24 mouse cellular contexts compared by ENCODE assay signal in the genomic region with DNA sequence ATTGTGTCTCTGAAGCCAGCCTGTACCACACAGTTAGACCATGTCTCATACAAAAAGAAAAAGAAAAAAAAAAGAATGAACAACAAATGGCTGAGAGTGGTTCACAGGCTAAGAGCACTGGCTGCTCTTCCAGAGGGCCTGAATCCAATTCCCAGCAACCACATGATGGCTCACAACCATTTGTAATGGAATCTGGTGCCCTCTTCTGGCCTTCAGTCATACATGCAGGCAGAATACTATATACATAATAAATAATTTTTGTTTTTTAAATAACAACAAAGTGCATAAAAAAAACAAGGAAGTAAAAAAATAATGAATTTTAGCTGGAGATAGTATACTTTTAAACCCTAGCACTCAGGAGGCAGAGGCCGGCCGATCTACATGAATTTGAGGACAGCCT. TPM values are rescaled to one million over a fixed set of nuclear protein-coding genes. Genes with fewer than 3 reads are reported as not detected.
DNase-seq lines count a peak whose midpoint lies in the region; ATAC-seq and TF ChIP-seq lines count a peak whose summit lies in the region.
"Had no signal": no experiment of that assay in that cellular context is flagged by ENCODE, and none has a peak within 500 bp of the region (broad histone marks: within the 10 kb centered on the region; RNA-seq: fewer than 3 reads in every experiment).

No protein-coding gene starts in this region.

- H3K4me2 ChIP-seq in kidney, postnatal 0 days (ENCODE audit: low read length), result no peak overlapping the region
- no peak overlapping the region for H3K4me2 ChIP-seq in midbrain, postnatal 0 days (ENCODE audit: low read depth, low read length, poor library complexity, severe bottlenecking)
- no peak overlapping the region for H3K4me2 ChIP-seq in midbrain, embryonic 16.5 days (ENCODE audit: low read length)
- H3K4me2 ChIP-seq: heart, embryonic 13.5 days had no signal

- 0 out of 2 replicates have a peak, but pooled peaks have one; percentile 7 for TF ChIP-seq CTCF in cerebellum, adult 2 months (IDR thresholded peaks at IDR 0.05; ENCODE audit: borderline replicate concordance, insufficient read depth, low read depth, low read length)
- peak; percentile 36; the same call in 1 of the 2 replicates for TF ChIP-seq CTCF in kidney, postnatal 0 days (IDR thresholded peaks at IDR 0.05; ENCODE audit: low read depth)
- peak; percentile 33 for TF ChIP-seq CTCF in midbrain, postnatal 0 days (IDR thresholded peaks at IDR 0.05)

- H3K9me3 ChIP-seq in kidney, postnatal 0 days (replicated peaks; ENCODE audit: low read length), result no peaks in the 10 kb centered on the region
- H3K9me3 ChIP-seq in midbrain, postnatal 0 days (ENCODE audit: low read length), result no peaks in the 10 kb centered on the region
- H3K9me3 ChIP-seq in midbrain, embryonic 16.5 days (replicated peaks; ENCODE audit: control insufficient read depth, low read length, poor library complexity, severe bottlenecking), result no peaks in the 10 kb centered on the region; the same call in 1 of the 2 replicates
- peaks cover 5% of the 10 kb centered on the region; the same call in 1 of the 2 replicates for H3K9me3 ChIP-seq in forebrain, embryonic 10.5 days
- H3K9me3 ChIP-seq: heart, embryonic 13.5 days; midbrain, embryonic 10.5 days had no signal

- no peak overlapping the region for H3K27ac ChIP-seq in cerebellum, adult 2 months (ENCODE audit: insufficient read depth, low read length)
- no peak overlapping the region for H3K27ac ChIP-seq in kidney, postnatal 0 days
- H3K27ac ChIP-seq in midbrain, postnatal 0 days (ENCODE audit: low read depth, low read length), result no peak overlapping the region
- H3K27ac ChIP-seq in midbrain, embryonic 16.5 days (ENCODE audit: low read length), result no peak overlapping the region
- H3K27ac ChIP-seq in forebrain, embryonic 10.5 days, result no peak overlapping the region
- H3K27ac ChIP-seq: heart, embryonic 13.5 days; macrophage; midbrain, embryonic 10.5 days had no signal

- H3K36me3 ChIP-seq in kidney, postnatal 0 days (ENCODE audit: insufficient read depth, low read length), result peaks cover 42% of the 10 kb centered on the region
- peaks cover 40% of the 10 kb centered on the region for H3K36me3 ChIP-seq in midbrain, postnatal 0 days (ENCODE audit: insufficient read depth, low read length)
- H3K36me3 ChIP-seq in midbrain, embryonic 16.5 days (ENCODE audit: control insufficient read depth, insufficient read depth, low read length), result peaks cover 23% of the 10 kb centered on the region
- peaks cover 72% of the 10 kb centered on the region for H3K36me3 ChIP-seq in forebrain, embryonic 10.5 days (replicated peaks)

- H3K9ac ChIP-seq in kidney, postnatal 0 days (ENCODE audit: low read depth, low read length), result no peak overlapping the region
- H3K9ac ChIP-seq in midbrain, postnatal 0 days (replicated peaks; ENCODE audit: low read length, poor library complexity, severe bottlenecking), result no peak overlapping the region
- H3K9ac ChIP-seq in midbrain, embryonic 16.5 days (ENCODE audit: low read depth, low read length), result no peak overlapping the region
- H3K9ac ChIP-seq: heart, embryonic 13.5 days had no signal

- WGBS in cerebellum, adult 2 months, result 95% methylated on average over 2 of the region's 2 CpGs
- 93% methylated on average over 2 of the region's 2 CpGs for WGBS in kidney, postnatal 0 days
- 92% methylated on average over 2 of the region's 2 CpGs for WGBS in midbrain, postnatal 0 days
- 100% methylated on average over 2 of the region's 2 CpGs for WGBS in midbrain, embryonic 16.5 days
- WGBS in forebrain, embryonic 10.5 days, result 96% methylated on average over 2 of the region's 2 CpGs

- no peaks in the 10 kb centered on the region for H3K27me3 ChIP-seq in cerebellum, adult 2 months (ENCODE audit: control insufficient read depth, insufficient read depth, low read length)
- H3K27me3 ChIP-seq in kidney, postnatal 0 days (ENCODE audit: insufficient read depth, low read length), result no peaks in the 10 kb centered on the region
- H3K27me3 ChIP-seq in midbrain, postnatal 0 days (ENCODE audit: insufficient read depth, low read length), result no peaks in the 10 kb centered on the region
- no peaks in the 10 kb centered on the region for H3K27me3 ChIP-seq in midbrain, embryonic 16.5 days (ENCODE audit: control insufficient read depth, insufficient read depth, low read depth, low read length)
- H3K27me3 ChIP-seq in forebrain, embryonic 10.5 days (ENCODE audit: poor library complexity, severe bottlenecking), result no peaks in the 10 kb centered on the region
- H3K27me3 ChIP-seq: heart, embryonic 13.5 days had no signal

- no peak for ATAC-seq in cerebellum, adult (ENCODE audit: insufficient number of reproducible peaks, low FRiP score, low TSS enrichment)
- no peak for ATAC-seq in kidney, postnatal 0 days (replicated peaks; ENCODE audit: low FRiP score, low read depth)
- ATAC-seq in midbrain, postnatal 0 days (ENCODE audit: low FRiP score), result no peak
- no peak for ATAC-seq in midbrain, embryonic 16.5 days

- TF ChIP-seq POLR2A in cerebellum, adult 2 months (IDR thresholded peaks at IDR 0.05; ENCODE audit: borderline replicate concordance, insufficient read depth, low read length), result no peak

- no peak overlapping the region for H3K4me3 ChIP-seq in cerebellum, adult 2 months (replicated peaks; ENCODE audit: insufficient read depth, low read depth, low read length)
- no peak overlapping the region for H3K4me3 ChIP-seq in kidney, postnatal 0 days (replicated peaks; ENCODE audit: low read depth, low read length)
- no peak overlapping the region for H3K4me3 ChIP-seq in midbrain, postnatal 0 days (ENCODE audit: low read depth, low read length)
- H3K4me3 ChIP-seq in midbrain, embryonic 16.5 days (ENCODE audit: low read depth, low read length), result no peak overlapping the region
- no peak overlapping the region for H3K4me3 ChIP-seq in forebrain, embryonic 10.5 days
- H3K4me3 ChIP-seq: heart, embryonic 13.5 days; midbrain, embryonic 10.5 days had no signal

- no peak for DNase-seq in cerebellum, adult 2 months
- no peak for DNase-seq in kidney, postnatal 0 days (ENCODE audit: low spot score)
- DNase-seq in kidney, adult 8-10 months, result no peak
- DNase-seq in midbrain, postnatal 0 days (ENCODE audit: low spot score), result no peak
- no peak for DNase-seq in forebrain, embryonic 10.5 days (ENCODE audit: extremely low spot score, low spot score)
- DNase-seq: adrenal gland, postnatal 36 days; cerebellum, adult 18-20 months; cerebellum, postnatal 36 days; gastrocnemius, postnatal 10 days; lung, adult 2 months; retina, postnatal 1 day; thymus, postnatal 25 days had no signal

- peaks cover 7% of the 10 kb centered on the region; the same call in 1 of the 2 replicates for H3K4me1 ChIP-seq in cerebellum, adult 2 months (ENCODE audit: control insufficient read depth, insufficient read depth, low read length)
- H3K4me1 ChIP-seq in kidney, postnatal 0 days (replicated peaks; ENCODE audit: insufficient read depth, low read length), result no peaks in the 10 kb centered on the region
- H3K4me1 ChIP-seq in midbrain, postnatal 0 days (ENCODE audit: insufficient read depth, low read length), result no peaks in the 10 kb centered on the region
- H3K4me1 ChIP-seq in midbrain, embryonic 16.5 days (ENCODE audit: control insufficient read depth, insufficient read depth, low read length), result no peaks in the 10 kb centered on the region
- H3K4me1 ChIP-seq in forebrain, embryonic 10.5 days, result peaks cover 18% of the 10 kb centered on the region
- H3K4me1 ChIP-seq: heart, embryonic 13.5 days had no signal

RNA-seq across cellular contexts. Expression of a gene that starts 11.4 kb away (rescaled TPM):
- 2.7 and 3.2 TPM in 2 replicates for polyA plus RNA-seq in cerebellum, adult 2 months (2012; rRNA removed)
- not detected in 2 replicates for polyA plus RNA-seq in kidney, postnatal 0 days (2015; fragmentation: Nextera tagmentation; extraction: Ambion mirVana)
- 1.4 and 1.9 TPM in 2 replicates for total RNA-seq in midbrain, postnatal 0 days (2014; rRNA removed)
- 1.2 and 1.5 TPM in 2 replicates for polyA plus RNA-seq in midbrain, postnatal 0 days (2015; fragmentation: Nextera tagmentation; extraction: Ambion mirVana)
- polyA plus RNA-seq in midbrain, embryonic 16.5 days (2015; fragmentation: Nextera tagmentation; extraction: Ambion mirVana), result 1.2 and 1.3 TPM in 2 replicates
- polyA plus RNA-seq in forebrain, embryonic 10.5 days (2016; fragmentation: Nextera tagmentation; extraction: Ambion mirVana), result not detected in 2 replicates
- total RNA-seq: adrenal gland, postnatal 36 days; gastrocnemius, postnatal 10 days; hematopoietic stem cell, adult 5-6 weeks; monocyte, adult 5-6 weeks had no signal
- polyA plus RNA-seq: forebrain, embryonic 11.5 days; heart, embryonic 13.5 days; kidney, embryonic 14.5 days; large intestine, adult 2 months; limb, embryonic 14.5 days; lung, adult 2 months; macrophage; midbrain, embryonic 10.5 days; neural tube, embryonic 11.5 days had no signal

RNA-seq across cellular contexts. Expression of a gene that starts 21.2 kb away (rescaled TPM):
- 9.4 and 10.0 TPM in 2 replicates for polyA plus RNA-seq in cerebellum, adult 2 months (2012; rRNA removed)
- 0.37 and 0.47 TPM in 2 replicates for polyA plus RNA-seq in kidney, postnatal 0 days (2015; fragmentation: Nextera tagmentation; extraction: Ambion mirVana)
- 0.61 TPM in 1 of 2 replicates, not detected in the other for total RNA-seq in midbrain, postnatal 0 days (2014; rRNA removed)
- 4.3 and 4.9 TPM in 2 replicates for polyA plus RNA-seq in midbrain, postnatal 0 days (2015; fragmentation: Nextera tagmentation; extraction: Ambion mirVana)
- 2.3 and 3.1 TPM in 2 replicates for polyA plus RNA-seq in midbrain, embryonic 16.5 days (2015; fragmentation: Nextera tagmentation; extraction: Ambion mirVana)
- polyA plus RNA-seq in forebrain, embryonic 10.5 days (2016; fragmentation: Nextera tagmentation; extraction: Ambion mirVana), result 0.21 and 0.32 TPM in 2 replicates
- total RNA-seq: adrenal gland, postnatal 36 days; gastrocnemius, postnatal 10 days; hematopoietic stem cell, adult 5-6 weeks; monocyte, adult 5-6 weeks had no signal
- polyA plus RNA-seq: heart, embryonic 13.5 days; macrophage; neural tube, embryonic 11.5 days had no signal

RNA-seq across cellular contexts. Expression of a gene that starts 37.7 kb away (rescaled TPM):
- 6.0 and 6.1 TPM in 2 replicates for polyA plus RNA-seq in cerebellum, adult 2 months (2012; rRNA removed)
- polyA plus RNA-seq in kidney, postnatal 0 days (2015; fragmentation: Nextera tagmentation; extraction: Ambion mirVana), result 3.2 and 3.8 TPM in 2 replicates
- total RNA-seq in midbrain, postnatal 0 days (2014; rRNA removed), result 4.8 and 6.1 TPM in 2 replicates
- 1.5 and 1.7 TPM in 2 replicates for polyA plus RNA-seq in midbrain, postnatal 0 days (2015; fragmentation: Nextera tagmentation; extraction: Ambion mirVana)
- polyA plus RNA-seq in midbrain, embryonic 16.5 days (2015; fragmentation: Nextera tagmentation; extraction: Ambion mirVana), result 4.4 TPM in 2 replicates
- 4.0 TPM in 2 replicates for polyA plus RNA-seq in forebrain, embryonic 10.5 days (2016; fragmentation: Nextera tagmentation; extraction: Ambion mirVana)

RNA-seq across cellular contexts. Expression of a gene that starts 58.7 kb away (rescaled TPM):
- polyA plus RNA-seq in cerebellum, adult 2 months (2012; rRNA removed), result 63.7 and 71.1 TPM in 2 replicates
- 2.6 and 3.4 TPM in 2 replicates for polyA plus RNA-seq in kidney, postnatal 0 days (2015; fragmentation: Nextera tagmentation; extraction: Ambion mirVana)
- 12.0 and 14.3 TPM in 2 replicates for total RNA-seq in midbrain, postnatal 0 days (2014; rRNA removed)
- polyA plus RNA-seq in midbrain, postnatal 0 days (2015; fragmentation: Nextera tagmentation; extraction: Ambion mirVana), result 7.3 and 9.5 TPM in 2 replicates
- polyA plus RNA-seq in midbrain, embryonic 16.5 days (2015; fragmentation: Nextera tagmentation; extraction: Ambion mirVana), result 5.7 and 6.3 TPM in 2 replicates
- 0.47 and 0.81 TPM in 2 replicates for polyA plus RNA-seq in forebrain, embryonic 10.5 days (2016; fragmentation: Nextera tagmentation; extraction: Ambion mirVana)
